Mouse (Mus musculus): Measurements from ENCODE around the gene Ssxb5.
A peak's percentile ranks its signal among the peaks of the same experiment; 100 is the strongest.
"Not testable (repeated sequence)": the region's sequence is repeated elsewhere in the genome, so short reads cannot be mapped to it uniquely, and the experiment has no call there.

Ssxb5 gene

DNA sequence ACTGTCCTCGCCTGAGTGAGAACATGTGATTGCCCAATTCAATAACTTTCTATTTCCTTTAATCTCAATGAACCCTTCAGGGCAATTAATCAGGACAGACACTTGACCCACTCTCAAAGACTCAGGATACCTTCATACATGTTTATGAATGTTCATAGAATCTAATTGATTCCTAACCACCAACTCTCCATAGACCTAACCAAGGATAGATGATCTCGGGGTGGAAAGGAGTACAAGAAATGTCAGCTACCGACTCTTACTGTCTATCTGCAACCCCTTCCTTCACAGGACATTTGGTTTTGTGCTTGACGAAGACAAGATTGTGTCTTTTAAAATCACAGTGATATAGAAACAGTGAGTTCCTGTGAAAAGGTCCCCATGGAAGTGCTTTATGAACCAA is at the start of gene Ssxb5:
TSS of gene Ssxb5 (plus strand) at position 301 of the 400 bp plus-strand sequence.
- not testable (repeated sequence) for DNase-seq (ENCODE audit: low read depth)

DNA sequence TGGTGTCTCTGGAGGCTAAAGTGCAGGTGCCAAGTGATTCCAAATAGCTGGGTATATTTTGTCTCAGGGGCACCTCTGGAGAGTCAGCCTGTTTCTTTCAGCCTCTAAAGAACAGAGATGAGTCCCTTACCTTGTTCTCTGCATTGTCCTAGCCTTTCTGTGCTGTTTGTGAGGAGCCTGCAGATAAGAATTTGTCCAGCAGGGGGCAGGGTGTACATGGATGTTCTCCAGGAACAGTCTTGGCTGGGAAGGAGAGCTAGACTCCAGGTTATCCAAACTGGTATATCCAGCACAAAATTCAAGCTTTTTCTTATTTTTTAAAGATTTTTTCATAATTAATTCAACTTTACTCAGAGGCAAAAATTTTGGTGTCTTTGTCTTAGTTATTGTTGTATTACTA is 28.6 kb downstream of the Ssxb5 start:
- peak; percentile 5 for DNase-seq (ENCODE audit: low read depth)

DNA sequence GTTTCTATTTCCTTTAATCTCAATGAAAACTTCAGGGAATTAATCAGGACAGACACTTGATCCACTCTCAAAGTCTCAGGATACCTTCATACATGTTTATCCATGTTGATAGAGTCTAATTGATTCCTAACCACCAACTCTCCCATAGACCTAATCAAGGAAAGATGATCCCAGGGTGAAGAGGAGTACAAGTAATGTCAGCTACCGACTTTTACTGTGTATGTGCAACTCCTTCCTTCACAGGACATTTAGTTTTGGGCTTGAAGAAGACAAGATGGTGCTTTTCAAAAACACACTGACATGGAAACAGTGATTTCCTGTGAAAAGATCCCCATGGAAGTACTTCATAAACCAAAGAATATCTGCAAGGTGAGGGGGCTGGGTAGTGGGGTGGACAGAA is 40.2 kb downstream of the Ssxb5 start, which contains the start of gene Gm6592:
TSS of gene Gm6592 (plus strand) at position 301 of the 400 bp plus-strand sequence.
- DNase-seq (ENCODE audit: low read depth) = no peak

DNA sequence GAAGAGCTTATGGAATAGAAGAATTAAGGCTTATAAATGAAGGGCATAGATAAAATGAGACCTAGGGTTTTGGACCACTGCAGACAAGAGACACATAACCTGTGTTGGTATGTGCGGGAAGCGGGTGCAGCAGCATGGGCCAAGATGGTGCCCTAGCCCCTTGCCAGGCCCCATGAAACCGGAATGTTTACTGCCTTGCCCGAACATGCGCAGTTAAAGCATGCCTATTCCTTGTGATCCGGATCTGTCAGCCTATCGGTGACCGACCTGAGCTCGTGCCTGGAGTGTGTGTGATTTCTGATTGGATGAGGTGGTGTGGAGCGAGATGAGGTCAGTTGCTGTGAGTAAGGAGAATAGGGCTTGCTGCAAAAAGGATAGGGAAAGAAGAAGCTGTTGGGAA is 49.0 kb downstream of the Ssxb5 start:
- DNase-seq (ENCODE audit: low read depth) = no peak

All from 416B (cell line).